ENCODE assay signal across 19 mouse cellular contexts in genomic region chr19:10673275-10673674, GRCm38 (mm10). TPM values are rescaled to one million over a fixed set of nuclear protein-coding genes. Genes with fewer than 3 reads are reported as not detected.
"Had no signal": no experiment of that assay in that cellular context is flagged by ENCODE, and none has a peak within 500 bp of the region (broad histone marks: within the 10 kb centered on the region; RNA-seq: fewer than 3 reads in every experiment).

No protein-coding gene starts in this region.

- H3K36me3 ChIP-seq: intestine, embryonic 15.5 days; kidney, embryonic 15.5 days; limb, embryonic 15.5 days; midbrain, embryonic 15.5 days had no signal

- H3K27ac ChIP-seq: intestine, embryonic 15.5 days; kidney, embryonic 15.5 days; left cerebral cortex, adult 2 months; limb, embryonic 15.5 days; liver, embryonic 14.5 days; macrophage; midbrain, embryonic 15.5 days had no signal

- H3K4me1 ChIP-seq: kidney, embryonic 15.5 days; limb, embryonic 15.5 days; midbrain, embryonic 15.5 days had no signal

- H3K9ac ChIP-seq: intestine, embryonic 15.5 days; kidney, embryonic 15.5 days; limb, embryonic 15.5 days; liver, embryonic 14.5 days; liver, postnatal 0 days; lung, embryonic 14.5 days; midbrain, embryonic 15.5 days had no signal

- H3K27me3 ChIP-seq: intestine, embryonic 15.5 days; kidney, embryonic 15.5 days; limb, embryonic 15.5 days; midbrain, embryonic 15.5 days had no signal

- H3K4me2 ChIP-seq: intestine, embryonic 15.5 days; kidney, embryonic 15.5 days; limb, embryonic 15.5 days; liver, embryonic 11.5 days; lung, embryonic 14.5 days; midbrain, embryonic 15.5 days had no signal

- H3K9me3 ChIP-seq: intestine, embryonic 15.5 days; kidney, embryonic 15.5 days; limb, embryonic 15.5 days; midbrain, embryonic 15.5 days had no signal

- DNase-seq: kidney, adult 11 months; kidney, adult 8-10 months; kidney, postnatal 10 days; kidney, postnatal 36 days; layer of hippocampus, postnatal 36 days; liver, postnatal 0 days; lung, embryonic 14.5 days; thymus, postnatal 25 days had no signal

- H3K4me3 ChIP-seq: intestine, embryonic 15.5 days; kidney, embryonic 15.5 days; left cerebral cortex, adult 2 months; limb, embryonic 15.5 days; midbrain, embryonic 15.5 days had no signal

- ATAC-seq: intestine, embryonic 15.5 days; liver, postnatal 0 days; lung, postnatal 0 days; midbrain, embryonic 15.5 days had no signal

RNA-seq across cellular contexts. Expression of gene Pga5, which starts 4.6 kb away (rescaled TPM):
- polyA plus RNA-seq: kidney, embryonic 15.5 days; limb, embryonic 15.5 days; liver, embryonic 11.5 days; lung, embryonic 14.5 days; lung, postnatal 0 days; macrophage; midbrain, embryonic 15.5 days; neural tube, embryonic 11.5 days; neural tube, embryonic 14.5 days had no signal

RNA-seq across cellular contexts. Expression of gene Vwce, which starts 39.3 kb away (rescaled TPM):
- polyA plus RNA-seq: lung, postnatal 0 days; macrophage had no signal
